10 mouse cellular contexts compared by ENCODE assay signal in the genomic region with DNA sequence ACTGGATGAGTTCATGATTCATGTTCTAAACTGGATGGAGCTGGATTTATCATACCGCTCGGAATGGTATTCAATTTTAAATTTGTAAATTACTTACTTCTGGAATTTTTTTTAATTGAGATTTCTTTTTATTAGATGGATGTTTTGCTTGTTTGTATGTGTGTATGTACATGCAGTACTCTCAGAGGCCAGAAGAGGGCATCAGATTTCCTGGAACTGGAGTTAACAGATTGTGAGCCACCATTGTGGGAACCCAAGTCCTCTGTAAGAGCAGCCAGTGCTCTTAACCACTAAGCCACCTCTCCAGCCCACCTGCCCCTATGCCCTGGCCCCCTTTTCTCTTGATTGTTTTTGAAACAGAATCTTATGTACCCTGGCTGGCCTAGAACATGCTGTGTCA. TPM values are rescaled to one million over a fixed set of nuclear protein-coding genes. Genes with fewer than 3 reads are reported as not detected.
DNase-seq lines count a peak whose midpoint lies in the region; ATAC-seq and TF ChIP-seq lines count a peak whose summit lies in the region.
"Had no signal": no experiment of that assay in that cellular context is flagged by ENCODE, and none has a peak within 500 bp of the region (broad histone marks: within the 10 kb centered on the region; RNA-seq: fewer than 3 reads in every experiment).

No protein-coding gene starts in this region.

- 0 out of 2 replicates have a peak, but pooled peaks cover 3% of the 10 kb centered on the region for H3K4me1 ChIP-seq in liver, postnatal 0 days (ENCODE audit: insufficient read depth)
- H3K4me1 ChIP-seq: forebrain, embryonic 15.5 days; lung, embryonic 15.5 days had no signal

- H3K4me2 ChIP-seq in liver, postnatal 0 days (ENCODE audit: low read depth, low read length) = no peak overlapping the region
- H3K4me2 ChIP-seq: forebrain, embryonic 15.5 days; lung, embryonic 15.5 days had no signal

- intact Hi-C loops in left cerebral cortex, postnatal 36 days (cut with DNase I) = no loop called here

- ATAC-seq in liver, postnatal 0 days = no peak
- ATAC-seq: forebrain, embryonic 15.5 days had no signal

- H3K27me3 ChIP-seq in liver, postnatal 0 days (ENCODE audit: insufficient read depth, low read length) = no peaks in the 10 kb centered on the region
- H3K27me3 ChIP-seq: forebrain, embryonic 15.5 days; lung, embryonic 15.5 days had no signal

- H3K9me3 ChIP-seq in liver, postnatal 0 days (ENCODE audit: low read length) = no peaks in the 10 kb centered on the region
- H3K9me3 ChIP-seq: forebrain, embryonic 15.5 days; lung, embryonic 15.5 days had no signal

- WGBS in liver, postnatal 0 days (ENCODE audit: insufficient replicate concordance) = 86% methylated on average over 2 of the region's 2 CpGs

- no peak overlapping the region for H3K9ac ChIP-seq in liver, postnatal 0 days (replicated peaks)
- H3K9ac ChIP-seq: forebrain, embryonic 15.5 days; lung, embryonic 15.5 days had no signal

- H3K36me3 ChIP-seq in liver, postnatal 0 days (replicated peaks; ENCODE audit: insufficient read depth, low read length) = no peaks in the 10 kb centered on the region; the same call in 1 of the 2 replicates
- H3K36me3 ChIP-seq: lung, embryonic 15.5 days had no signal

- TF ChIP-seq EP300 in liver, postnatal 0 days (IDR thresholded peaks at IDR 0.05; ENCODE audit: low read depth) = no peak

- H3K4me3 ChIP-seq in layer of hippocampus, adult 2 months = no peak overlapping the region
- H3K4me3 ChIP-seq in liver, postnatal 0 days (ENCODE audit: low read depth, low read length) = no peak overlapping the region
- H3K4me3 ChIP-seq: forebrain, embryonic 15.5 days; lung, embryonic 15.5 days had no signal

- peak; percentile 40 for DNase-seq in adrenal gland, postnatal 10 days
- DNase-seq in adrenal gland, adult 2 months = no peak
- DNase-seq in layer of hippocampus, adult 2 months (ENCODE audit: low spot score in 2 of 2) = no peak
- DNase-seq in layer of hippocampus, adult 9-10 months (ENCODE audit: low spot score) = no peak
- DNase-seq in NIH3T3 (ENCODE audit: low read depth) = peak; percentile 53
- DNase-seq in liver, postnatal 0 days = peak; percentile 46
- no peak for DNase-seq in spleen, adult 18-20 months
- no peak for DNase-seq in left cerebral cortex, postnatal 36 days (ENCODE audit: low spot score in 2 of 2)

- no peak overlapping the region for H3K27ac ChIP-seq in layer of hippocampus, adult 2 months
- H3K27ac ChIP-seq in liver, postnatal 0 days (ENCODE audit: low read depth) = no peak overlapping the region
- H3K27ac ChIP-seq: forebrain, embryonic 15.5 days; lung, embryonic 15.5 days had no signal

- peak; percentile 73 for TF ChIP-seq CTCF in layer of hippocampus, adult 2 months (conservative IDR thresholded peaks at IDR 0.05)
- TF ChIP-seq CTCF in liver, postnatal 0 days (IDR thresholded peaks at IDR 0.05; ENCODE audit: low read depth) = peak; percentile 66

RNA-seq across cellular contexts. Expression of gene Numbl, which starts 9.1 kb away (rescaled TPM):
- total RNA-seq in adrenal gland, postnatal 10 days (2021) = 10 to 100 TPM; 11.3 to 13.6 TPM
- 10 to 100 TPM in 1 of 2 experiments, 1 to 10 TPM in 1; 5.2 to 13.3 TPM for total RNA-seq in adrenal gland, adult 2 months (2021)
- 37.2 and 48.0 TPM in 2 replicates for polyA plus RNA-seq in adrenal gland, adult 2 months (2012; rRNA removed)
- 100 to 1,000 TPM; 135 to 148 TPM for total RNA-seq in layer of hippocampus, adult 2 months (2021)
- polyA plus RNA-seq in liver, postnatal 0 days (2015; fragmentation: Nextera tagmentation; extraction: Ambion mirVana) = 1.1 and 1.2 TPM in 2 replicates
- total RNA-seq in left cerebral cortex, postnatal 36 days (2021) = 100 to 1,000 TPM; 107 to 127 TPM

RNA-seq across cellular contexts. Expression of gene Coq8b, which starts 16.3 kb away (rescaled TPM):
- 10 to 100 TPM; 33.1 to 36.8 TPM for total RNA-seq in adrenal gland, postnatal 10 days (2021)
- total RNA-seq in adrenal gland, adult 2 months (2021) = 10 to 100 TPM; 49.7 to 64.4 TPM
- 175 and 219 TPM in 2 replicates for polyA plus RNA-seq in adrenal gland, adult 2 months (2012; rRNA removed)
- 10 to 100 TPM; 36.1 to 37.9 TPM for total RNA-seq in layer of hippocampus, adult 2 months (2021)
- 20.1 and 23.5 TPM in 2 replicates for polyA plus RNA-seq in liver, postnatal 0 days (2015; fragmentation: Nextera tagmentation; extraction: Ambion mirVana)
- total RNA-seq in left cerebral cortex, postnatal 36 days (2021) = 10 to 100 TPM; 33.2 to 41.9 TPM

RNA-seq across cellular contexts. Expression of gene Itpkc, which starts 20.7 kb away (rescaled TPM):
- total RNA-seq in adrenal gland, postnatal 10 days (2021) = 10 to 100 TPM in 1 of 2 experiments, 1 to 10 TPM in 1; 9.6 to 10.5 TPM
- total RNA-seq in adrenal gland, adult 2 months (2021) = 10 to 100 TPM; 12.7 to 15.5 TPM
- 10.1 and 10.6 TPM in 2 replicates for polyA plus RNA-seq in adrenal gland, adult 2 months (2012; rRNA removed)
- total RNA-seq in layer of hippocampus, adult 2 months (2021) = 1 to 10 TPM; 8.5 to 9.1 TPM
- 1.2 and 1.5 TPM in 2 replicates for polyA plus RNA-seq in liver, postnatal 0 days (2015; fragmentation: Nextera tagmentation; extraction: Ambion mirVana)
- 1 to 10 TPM; 8.0 TPM for total RNA-seq in left cerebral cortex, postnatal 36 days (2021)

RNA-seq across cellular contexts. Expression of gene Snrpa, which starts 53.1 kb away (rescaled TPM):
- 10 to 100 TPM; 59.6 to 66.9 TPM for total RNA-seq in adrenal gland, postnatal 10 days (2021)
- total RNA-seq in adrenal gland, adult 2 months (2021) = 10 to 100 TPM; 72.5 to 93.0 TPM
- polyA plus RNA-seq in adrenal gland, adult 2 months (2012; rRNA removed) = 223 and 231 TPM in 2 replicates
- total RNA-seq in layer of hippocampus, adult 2 months (2021) = 10 to 100 TPM; 84.8 to 91.0 TPM
- polyA plus RNA-seq in liver, postnatal 0 days (2015; fragmentation: Nextera tagmentation; extraction: Ambion mirVana) = 39.3 and 44.9 TPM in 2 replicates
- total RNA-seq in left cerebral cortex, postnatal 36 days (2021) = 10 to 100 TPM; 78.4 to 80.5 TPM

RNA-seq across cellular contexts. Expression of gene BC024978, which starts 53.6 kb away (rescaled TPM):
- total RNA-seq in adrenal gland, postnatal 10 days (2021) = 10 to 100 TPM; 16.1 to 18.1 TPM
- total RNA-seq in adrenal gland, adult 2 months (2021) = 10 to 100 TPM; 21.6 to 24.9 TPM
- polyA plus RNA-seq in adrenal gland, adult 2 months (2012; rRNA removed) = 24.9 and 25.2 TPM in 2 replicates
- 10 to 100 TPM; 19.5 to 21.7 TPM for total RNA-seq in layer of hippocampus, adult 2 months (2021)
- 1.00 and 1.1 TPM in 2 replicates for polyA plus RNA-seq in liver, postnatal 0 days (2015; fragmentation: Nextera tagmentation; extraction: Ambion mirVana)
- 10 to 100 TPM; 20.6 TPM for total RNA-seq in left cerebral cortex, postnatal 36 days (2021)

Comparison
In these comparisons a context has a peak if more than half of its experiments do, and no peak if none do; other contexts are left out.
1. DNase-seq: peak in adrenal gland, postnatal 10 days (single experiment), NIH3T3 (single experiment) and liver, postnatal 0 days (single experiment); none in adrenal gland, adult 2 months (single experiment), layer of hippocampus, adult 2 months (0 of 2), layer of hippocampus, adult 9-10 months (single experiment), spleen, adult 18-20 months (0 of 2) and left cerebral cortex, postnatal 36 days (0 of 2).
2. RNA of gene Numbl, which starts 9.1 kb away (total RNA-seq): 135 to 148 TPM in layer of hippocampus, adult 2 months and 107 to 127 TPM in left cerebral cortex, postnatal 36 days; 11.3 to 13.6 TPM in adrenal gland, postnatal 10 days and 5.2 to 13.3 TPM in adrenal gland, adult 2 months; every median in the first group is over 4 times any median in the second.